Mouse (Mus musculus): Measurements from ENCODE around the gene Gm17416.
A peak's percentile ranks its signal among the peaks of the same experiment; 100 is the strongest.

Gm17416 gene

DNA sequence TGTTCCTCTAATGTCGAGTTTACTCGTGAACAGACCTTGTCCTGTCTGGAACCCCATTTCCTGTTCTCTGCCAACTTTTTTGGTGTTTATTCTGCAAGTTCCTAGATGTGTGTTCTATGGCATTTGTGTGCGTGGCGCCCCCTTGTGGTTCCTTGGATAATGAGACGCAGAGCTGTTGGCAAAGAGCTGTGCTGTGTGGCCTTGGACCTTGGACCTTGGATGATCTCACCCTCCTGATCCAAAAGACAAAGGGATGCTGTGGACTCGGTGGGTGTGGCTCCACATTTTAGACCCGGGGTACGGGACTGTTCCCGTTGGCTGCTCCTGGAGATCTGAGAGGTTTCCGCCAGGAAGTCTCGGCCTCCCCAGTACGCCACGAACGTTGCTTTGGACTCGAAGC is 34.9 kb downstream of the Gm17416 start, which contains the start of gene Defb36:
TSS of gene Defb36 (plus strand) at position 271 of the 400 bp plus-strand sequence.
- no peak for DNase-seq (ENCODE audit: low spot score)

DNA sequence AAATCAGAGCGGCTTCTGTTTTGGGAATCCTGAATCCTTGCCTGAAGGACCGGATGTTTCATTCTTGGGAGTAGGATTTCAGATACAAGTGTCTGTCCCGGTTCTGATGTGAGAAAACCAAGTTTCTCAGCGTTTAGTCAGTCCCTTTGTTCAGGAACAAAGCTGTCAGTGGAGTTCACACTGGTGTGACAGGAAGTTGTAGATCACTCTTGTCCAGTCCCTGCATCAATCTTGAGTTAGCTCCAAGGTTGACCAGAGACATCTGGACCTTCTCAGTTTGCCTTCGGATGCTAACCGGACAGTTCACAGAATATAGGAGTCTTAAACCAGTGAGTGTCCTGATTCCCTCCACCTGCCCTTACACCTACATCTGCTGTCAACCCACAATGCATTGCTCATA is 38.6 kb downstream of the Gm17416 start:
- DNase-seq (ENCODE audit: low spot score): no peak

GRCm38 (mm10) chr2:152608719-152609118 is 39.6 kb downstream of the Gm17416 start:
- no peak for DNase-seq (ENCODE audit: low spot score)

DNA sequence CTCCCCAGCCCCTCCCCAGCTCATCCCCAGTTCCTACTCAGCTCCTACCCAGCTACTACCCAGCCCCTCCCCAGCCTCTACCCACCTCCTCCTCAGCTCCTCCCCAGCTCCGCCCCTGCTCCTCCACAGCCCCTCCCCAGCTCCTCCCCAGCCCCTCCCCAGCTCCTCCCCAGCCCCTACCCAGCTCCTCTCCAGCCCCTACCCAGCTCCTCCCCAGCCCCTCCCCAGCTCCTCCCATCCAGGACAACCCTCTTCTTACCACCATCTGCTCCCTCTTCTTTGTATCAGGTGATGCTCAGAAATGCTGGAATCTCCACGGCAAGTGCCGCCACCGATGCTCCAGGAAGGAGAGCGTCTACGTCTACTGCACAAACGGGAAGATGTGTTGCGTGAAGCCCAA is 43.1 kb downstream of the Gm17416 start:
- DNase-seq (ENCODE audit: low spot score): no peak

DNA sequence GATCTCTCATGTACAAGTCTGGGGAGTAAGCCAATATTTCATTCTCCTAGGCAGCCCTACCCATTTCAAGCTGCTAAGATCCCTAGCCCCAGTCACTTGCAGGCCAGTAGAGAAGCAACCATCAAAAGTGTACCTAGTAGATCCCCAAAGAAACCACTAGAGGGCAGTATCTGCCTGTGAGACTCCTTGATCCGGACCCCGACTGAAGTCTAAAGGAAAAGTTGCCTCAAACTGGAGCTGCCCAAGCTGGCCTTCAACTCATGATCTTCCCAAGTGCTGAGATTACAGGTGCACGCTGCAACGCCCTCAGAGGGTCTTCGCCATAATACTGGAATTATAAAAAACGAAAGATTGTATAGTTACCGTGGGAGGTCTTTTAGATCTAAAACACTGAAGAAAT is 46.4 kb downstream of the Gm17416 start:
- DNase-seq (ENCODE audit: low spot score): peak; percentile 67

DNA sequence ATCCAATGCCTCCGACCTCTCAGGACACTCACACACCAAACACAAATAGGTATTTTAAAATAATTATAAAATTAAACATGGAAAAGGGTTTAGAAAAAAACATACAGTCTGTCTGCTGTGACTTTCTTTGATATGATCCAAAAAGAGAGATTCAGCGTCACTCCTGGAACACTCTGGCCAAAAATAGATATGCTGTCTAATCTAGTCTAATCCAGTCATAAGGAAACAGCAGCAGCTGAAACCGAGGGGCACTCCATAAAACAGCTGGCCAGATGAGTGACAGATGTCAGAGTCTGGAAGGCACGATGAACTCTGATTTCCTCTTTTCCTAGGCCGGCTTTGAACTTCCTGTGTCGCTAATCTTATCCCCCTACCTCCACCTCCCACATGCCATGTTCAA is 47.3 kb downstream of the Gm17416 start:
- no peak for DNase-seq (ENCODE audit: low spot score)

DNA sequence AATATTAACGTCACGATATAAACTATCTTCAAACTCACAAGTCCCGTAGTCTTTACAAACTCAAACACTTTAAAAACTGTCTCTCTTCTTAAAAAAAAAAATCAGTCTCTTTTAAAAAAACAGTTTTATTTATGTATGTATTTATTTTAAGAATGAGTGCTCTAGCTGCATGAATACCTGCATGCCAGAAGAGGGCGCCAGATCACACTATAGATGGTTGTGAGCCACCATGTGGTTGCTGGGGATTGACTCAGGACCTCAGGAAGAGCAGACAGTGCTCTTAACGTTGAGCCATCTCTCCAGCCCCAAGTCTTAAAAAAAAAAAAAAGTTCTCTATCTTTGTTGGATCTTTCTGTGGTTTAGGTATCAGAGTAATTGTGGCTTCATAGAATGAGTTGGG is 48.2 kb downstream of the Gm17416 start:
- no peak for DNase-seq (ENCODE audit: low spot score)

Measured in lung, postnatal 25 days (tissue).